Mouse (Mus musculus) midbrain, postnatal 0 days (tissue): ENCODE data around the gene Prokr2. TPM values are rescaled to one million over a fixed set of nuclear protein-coding genes. Genes with fewer than 3 reads are reported as not detected.
"Not testable (repeated sequence)": the region's sequence is repeated elsewhere in the genome, so short reads cannot be mapped to it uniquely, and the experiment has no call there.

Source experiments
- ATAC-seq: fragments of 200-750 bp; cut with Nextera tagmentation; 2 replicates; pipeline ENCODE4 v1.8.0; 2017; ENCODE audit warnings: moderate number of reproducible peaks, mild to moderate bottlenecking, moderate TSS enrichment, moderate library complexity; ENCODE audit not compliant: low FRiP score
- DNase-seq: peaks from one replicate; pipeline ENCODE4 v3.0.0-alpha.2; 2015; ENCODE audit warnings: low spot score
- H3K27ac ChIP-seq: fragments of 300-500 bp; sonication (generic); 2 replicates; pipeline ENCODE4 v1.5.1; 2014; ENCODE audit warnings: low read depth, mild to moderate bottlenecking, low read length, mixed read lengths
- H3K27me3 ChIP-seq: fragments of 300-500 bp; sonication (generic); 2 replicates; pipeline ENCODE4 v1.6.1; 2014; ENCODE audit warnings: low read length, control low read depth, mixed read lengths; ENCODE audit not compliant: insufficient read depth
- H3K36me3 ChIP-seq: fragments of 300-500 bp; sonication (generic); 2 replicates; pipeline ENCODE4 v1.6.1; 2014; ENCODE audit warnings: low read length, control low read depth, mixed read lengths; ENCODE audit not compliant: insufficient read depth
- H3K4me1 ChIP-seq: fragments of 300-500 bp; sonication (generic); 2 replicates; pipeline ENCODE4 v1.6.1; 2014; ENCODE audit warnings: mild to moderate bottlenecking, control low read depth, antibody characterized with exemption, low read length, mixed read lengths; ENCODE audit not compliant: insufficient read depth
- H3K4me2 ChIP-seq: fragments of 300-500 bp; sonication (generic); 2 replicates; pipeline ENCODE4 v1.6.1; 2014; ENCODE audit warnings: low read depth, mild to moderate bottlenecking, low read length, mixed read lengths; ENCODE audit not compliant: poor library complexity, severe bottlenecking
- H3K4me3 ChIP-seq: fragments of 300-500 bp; sonication (generic); 2 replicates; pipeline ENCODE4 v1.5.1; 2014; ENCODE audit warnings: low read depth, mild to moderate bottlenecking, low read length, moderate library complexity
- H3K9ac ChIP-seq: fragments of 300-500 bp; sonication (generic); replicated peaks from 2 replicates; pipeline ENCODE4 v1.6.1; 2014; ENCODE audit warnings: mild to moderate bottlenecking, low read length, moderate library complexity, mixed read lengths; ENCODE audit not compliant: poor library complexity, severe bottlenecking
- H3K9me3 ChIP-seq: fragments of 300-500 bp; sonication (generic); 2 replicates; pipeline ENCODE4 v1.6.1; 2016; ENCODE audit warnings: low read length, control low read depth
- CTCF ChIP-seq: IDR thresholded peaks from 2 replicates; pipeline ENCODE4 v1.5.1; 2016; ENCODE audit warnings: antibody characterized with exemption, mild to moderate bottlenecking
- WGBS: fragments of 180-500 bp; shearing (Covaris S2); extraction: QIAGEN DNeasy Blood & Tissue Kit; methylation state at CpG from one replicate; pipeline ENCODE4 v1.1.7; 2014; 5-methylcytosine and 5-hydroxymethylcytosine counted together
- polyA plus RNA-seq: library from polyadenylated mRNA; unstranded; fragments of >200 nt; fragmentation: Nextera tagmentation; extraction: Ambion mirVana; gene quantifications from 2 replicates; pipeline ENCODE4 v1.2.1, GENCODE M21; 2015
- total RNA-seq: library from RNA; depleted of rRNA; stranded (reverse); fragments of >200 nt; gene quantifications from 2 replicates; pipeline ENCODE4 v1.2.3, GENCODE M21; 2014; rRNA removed

Gene Prokr2
- total and polyA plus RNA-seq, 2 experiments from 2014 or later, result 6.5 to 24.9 TPM

DNA sequence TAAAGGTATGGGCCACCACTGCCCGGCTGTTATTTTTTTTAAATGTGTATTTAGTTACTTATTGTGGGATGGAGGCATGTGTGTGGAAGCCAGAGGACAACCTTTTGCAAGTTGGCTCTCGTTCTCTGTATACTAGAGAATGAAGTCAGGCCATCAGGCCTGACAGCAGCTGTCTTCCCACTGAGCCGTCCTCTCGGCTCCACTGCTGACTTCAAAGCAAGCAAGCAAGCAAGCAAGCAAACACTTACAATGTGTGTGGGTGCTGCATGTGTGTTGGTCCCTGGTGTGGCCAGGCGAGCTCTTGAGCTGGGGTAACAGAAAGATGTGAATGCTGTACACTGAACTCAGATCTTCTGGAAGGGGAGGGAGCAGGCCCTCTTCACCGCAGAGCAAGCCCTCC is 94.4 kb downstream of the Prokr2 start:
- H3K36me3 ChIP-seq, result peaks cover 17% of the 10 kb centered on the region
- 65% methylated on average over 6 of the region's 6 CpGs for WGBS
- no peak for DNase-seq
- H3K4me3 ChIP-seq, result no peak overlapping the region
- 0 out of 2 replicates have a peak, but pooled peaks cover 7% of the 10 kb centered on the region for H3K4me1 ChIP-seq
- H3K27ac ChIP-seq, result no peak overlapping the region
- H3K9me3 ChIP-seq, result no peaks in the 10 kb centered on the region; the same call in 1 of the 2 replicates
- no peaks in the 10 kb centered on the region for H3K27me3 ChIP-seq
- no peak for ATAC-seq
- H3K9ac ChIP-seq, result no peak overlapping the region
- no peak for TF ChIP-seq CTCF
- H3K4me2 ChIP-seq, result no peak overlapping the region

GRCm38 (mm10) chr2:132289213-132289612 is 96.0 kb downstream of the Prokr2 start:
- not testable (repeated sequence) for H3K4me3 ChIP-seq, H3K4me2 ChIP-seq, ATAC-seq, H3K4me1 ChIP-seq, H3K9ac ChIP-seq, DNase-seq, H3K9me3 ChIP-seq, H3K36me3 ChIP-seq, H3K27me3 ChIP-seq, H3K27ac ChIP-seq
- WGBS, result 79% methylated on average over 5 of the region's 7 CpGs

Other genes with a start within 250 kb of the Prokr2 start
- gene Slc23a2, start 240.3 kb downstream of the Prokr2 start, total RNA-seq, result 64.5 and 71.3 TPM in 2 replicates
- 30.5 and 31.9 TPM in 2 replicates for gene Slc23a2, start 240.3 kb downstream of the Prokr2 start, polyA plus RNA-seq
- 42.0 and 59.5 TPM in 2 replicates for gene Tmem230, start 137.6 kb downstream of the Prokr2 start, total RNA-seq
- gene Tmem230, start 137.6 kb downstream of the Prokr2 start, polyA plus RNA-seq, result 38.3 and 40.1 TPM in 2 replicates
- gene Pcna, start 132.1 kb downstream of the Prokr2 start, total RNA-seq, result 111 and 118 TPM in 2 replicates
- 90.8 and 91.0 TPM in 2 replicates for gene Pcna, start 132.1 kb downstream of the Prokr2 start, polyA plus RNA-seq
- 135 and 142 TPM in 2 replicates for gene Cds2, start 122.3 kb downstream of the Prokr2 start, total RNA-seq
- gene Cds2, start 122.3 kb downstream of the Prokr2 start, polyA plus RNA-seq, result 32.6 and 33.3 TPM in 2 replicates
- gene Gpcpd1, start 202.3 kb upstream of the Prokr2 start, total RNA-seq, result 55.7 and 78.6 TPM in 2 replicates
- 82.9 and 84.0 TPM in 2 replicates for gene Gpcpd1, start 202.3 kb upstream of the Prokr2 start, polyA plus RNA-seq